Mouse (Mus musculus) G1E (cell line): ENCODE measurements around the gene Pfn4.

Experiments
- CTCF ChIP-seq: IDR thresholded peaks from 2 replicates; pipeline ENCODE4 v1.5.1; 2012; ENCODE audit warnings: low read depth, low read length, inconsistent platforms, mixed read lengths
- GATA1 ChIP-seq: IDR thresholded peaks from 2 replicates; pipeline ENCODE4 v1.6.1; 2012; ENCODE audit warnings: borderline replicate concordance, low read length, inconsistent platforms, mixed read lengths
- GATA2 ChIP-seq: IDR thresholded peaks from 2 replicates; pipeline ENCODE4 v1.6.1; 2012; ENCODE audit warnings: low read depth, low read length, inconsistent platforms, borderline replicate concordance
- POLR2AphosphoS5 ChIP-seq: IDR thresholded peaks from 2 replicates; pipeline ENCODE4 v1.6.1; 2012; ENCODE audit warnings: low read depth, low read length, inconsistent platforms; ENCODE audit not compliant: insufficient replicate concordance
- TAL1 ChIP-seq: conservative IDR thresholded peaks from 2 replicates; pipeline ENCODE4 v1.6.1; 2012; ENCODE audit warnings: low read depth, low read length, inconsistent platforms, mixed read lengths

DNA sequence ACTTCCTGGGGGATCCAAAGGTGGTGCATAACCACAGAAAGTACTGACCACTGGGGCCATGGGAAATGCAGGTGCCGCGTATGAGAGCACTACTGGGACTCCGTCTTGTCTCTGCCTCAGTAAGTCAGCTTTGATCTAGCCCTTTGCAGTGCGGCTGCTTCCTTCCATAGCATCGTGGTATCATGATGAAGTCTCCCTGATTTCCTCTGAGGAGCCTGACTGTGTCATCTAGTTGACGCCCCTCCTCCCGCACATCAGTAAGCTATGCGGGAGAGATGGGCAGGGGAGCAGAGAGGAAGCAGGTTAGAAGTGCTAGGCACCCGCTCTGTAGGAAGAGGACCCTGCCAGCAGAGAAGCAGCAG, 6.7 kb downstream of the Pfn4 start:
- TF ChIP-seq CTCF: no peak
- no peak for TF ChIP-seq GATA1
- TF ChIP-seq TAL1: no peak
- no peak for TF ChIP-seq POLR2AphosphoS5
- TF ChIP-seq GATA2: no peak
